Mouse (Mus musculus) thymus, adult 2 months (tissue): ENCODE results near the gene Gm38394. TPM values are rescaled to one million over a fixed set of nuclear protein-coding genes. Genes with fewer than 3 reads are reported as not detected.

Source experiments
- DNase-seq: peaks from one replicate; pipeline ENCODE4 v3.0.0; 2021
- H3K27ac ChIP-seq: fragments of 200-500 bp; 2 replicates; pipeline ENCODE4 v1.5.1; 2012; ENCODE audit warnings: low read length, control low read depth; ENCODE audit not compliant: control insufficient read depth, insufficient read depth
- H3K27me3 ChIP-seq: fragments of 200-500 bp; 2 replicates; pipeline ENCODE4 v1.6.1; 2012; ENCODE audit warnings: mild to moderate bottlenecking, low read length, moderate library complexity, mixed read lengths; ENCODE audit not compliant: control insufficient read depth, insufficient read depth
- H3K36me3 ChIP-seq: fragments of 200-500 bp; 2 replicates; pipeline ENCODE4 v1.6.1; 2012; ENCODE audit warnings: mild to moderate bottlenecking, low read length, moderate library complexity; ENCODE audit not compliant: control insufficient read depth, insufficient read depth
- H3K4me1 ChIP-seq: fragments of 200-500 bp; replicated peaks from 2 replicates; pipeline ENCODE4 v1.6.1; 2012; ENCODE audit warnings: low read length; ENCODE audit not compliant: control insufficient read depth, insufficient read depth
- H3K4me3 ChIP-seq: fragments of 200-500 bp; 2 replicates; pipeline ENCODE4 v1.5.1; 2012; ENCODE audit warnings: mild to moderate bottlenecking, low read length, control low read depth, moderate library complexity; ENCODE audit not compliant: control insufficient read depth, insufficient read depth
- CTCF ChIP-seq: fragments of 200-500 bp; IDR thresholded peaks from 2 replicates; pipeline ENCODE4 v1.5.1; 2012; ENCODE audit warnings: mild to moderate bottlenecking, control low read depth, low read length, moderate library complexity, borderline replicate concordance; ENCODE audit not compliant: control insufficient read depth, poor library complexity, insufficient read depth; ENCODE audit errors: extremely low read depth
- POLR2A ChIP-seq: fragments of 200-500 bp; IDR thresholded peaks from 2 replicates; pipeline ENCODE4 v1.6.1; 2012; ENCODE audit warnings: mild to moderate bottlenecking, low read length, control low read depth, moderate library complexity; ENCODE audit not compliant: control insufficient read depth, poor library complexity, insufficient read depth; ENCODE audit errors: extremely low read depth
- WGBS: fragments of 180-500 bp; shearing (Covaris S2); methylation state at CpG from one replicate; pipeline ENCODE4 v1.1.7; 2018; 5-methylcytosine and 5-hydroxymethylcytosine counted together
- polyA plus RNA-seq: library from polyadenylated mRNA; depleted of rRNA; stranded (reverse); fragments of >200 nt; gene quantifications from 2 replicates; pipeline ENCODE4 v1.2.3, GENCODE M21; 2012

Gm38394 gene
- polyA plus RNA-seq, 1 experiment: 5.9 TPM

GRCm38 (mm10) chr1:133653033-133653432, 8.1 kb downstream of the Gm38394 start:
- 100% methylated on average over 1 of the region's 1 CpGs for WGBS
- H3K36me3 ChIP-seq: peaks cover 15% of the 10 kb centered on the region; the same call in 1 of the 2 replicates
- no peak overlapping the region for H3K27ac ChIP-seq
- TF ChIP-seq POLR2A (no peak), CTCF (no peak)
- no peaks in the 10 kb centered on the region for H3K27me3 ChIP-seq
- H3K4me3 ChIP-seq: no peak overlapping the region
- no peaks in the 10 kb centered on the region for H3K4me1 ChIP-seq
- DNase-seq: no peak

- Histone ChIP-seq H3K4me1 (no peaks in the 10 kb centered on the region), H3K27ac (no peak overlapping the region), H3K27me3 (no peaks in the 10 kb centered on the region), H3K36me3 (peaks cover 26% of the 10 kb centered on the region), H3K4me3 (no peak overlapping the region)
- DNase-seq: no peak
- TF ChIP-seq POLR2A (no peak), CTCF (no peak)
- 95% methylated on average over 7 of the region's 7 CpGs for WGBS
Measured at GRCm38 (mm10) chr1:133650288-133651055, 10.6 kb downstream of the Gm38394 start.

DNA sequence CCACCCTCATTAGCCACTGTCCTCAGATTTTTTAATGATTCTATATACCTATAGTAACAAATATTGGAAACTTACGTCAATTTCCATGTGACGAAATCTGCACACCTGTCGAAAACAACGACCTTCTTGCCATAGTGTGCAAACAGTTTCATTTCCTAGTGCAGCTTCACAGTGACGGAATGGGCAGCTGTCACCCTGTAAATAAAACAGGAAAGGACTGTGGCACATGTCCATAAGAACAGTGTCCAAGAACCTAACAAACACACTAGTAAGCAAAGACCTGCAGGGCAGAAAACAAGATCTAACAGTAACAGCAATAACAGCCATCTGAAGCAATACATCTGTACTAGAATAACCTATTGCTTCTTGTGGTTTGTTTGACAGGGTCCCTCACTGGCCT, 15.5 kb downstream of the Gm38394 start:
- 96% methylated on average over 5 of the region's 5 CpGs for WGBS
- Histone ChIP-seq H3K4me1 (no peaks in the 10 kb centered on the region), H3K36me3 (peaks cover 68% of the 10 kb centered on the region), H3K27me3 (no peaks in the 10 kb centered on the region), H3K27ac (no peak overlapping the region), H3K4me3 (no peak overlapping the region)
- TF ChIP-seq POLR2A: no peak
- TF ChIP-seq CTCF: no peak
- no peak for DNase-seq

DNA sequence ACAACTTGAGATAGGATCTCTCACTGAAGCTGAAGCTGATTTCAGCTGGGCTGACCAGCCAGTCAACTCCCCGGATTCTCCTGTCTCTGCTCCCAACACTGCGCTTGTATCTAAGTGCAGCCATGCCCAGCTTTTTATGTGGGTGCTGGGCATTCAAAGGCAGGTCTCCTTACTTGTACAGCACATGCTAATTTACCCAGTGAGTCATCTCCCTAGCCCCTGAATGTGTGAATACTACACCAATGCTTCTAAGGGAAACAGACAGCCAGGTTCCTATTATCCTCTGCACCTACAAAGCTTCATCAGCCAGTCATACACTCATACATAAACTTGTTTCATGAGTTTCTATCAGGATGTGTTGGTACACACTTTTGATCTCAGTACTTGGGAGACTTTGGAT, 20.0 kb downstream of the Gm38394 start:
- H3K4me1 ChIP-seq: no peaks in the 10 kb centered on the region
- H3K36me3 ChIP-seq: peaks cover 98% of the 10 kb centered on the region
- TF ChIP-seq CTCF (no peak), POLR2A (no peak)
- no peak for DNase-seq
- WGBS: 95% methylated on average over 2 of the region's 2 CpGs
- H3K4me3 ChIP-seq: no peak overlapping the region
- no peak overlapping the region for H3K27ac ChIP-seq
- H3K27me3 ChIP-seq: no peaks in the 10 kb centered on the region

- Histone ChIP-seq H3K4me1 (no peaks in the 10 kb centered on the region), H3K4me3 (no peak overlapping the region), H3K27ac (no peak overlapping the region), H3K27me3 (no peaks in the 10 kb centered on the region), H3K36me3 (peaks cover 97% of the 10 kb centered on the region)
- WGBS: 95% methylated on average over 6 of the region's 6 CpGs
- no peak for TF ChIP-seq CTCF
- no peak for TF ChIP-seq POLR2A
- DNase-seq: no peak
Measured at GRCm38 (mm10) chr1:133638517-133638916, 22.6 kb downstream of the Gm38394 start.

- no peaks in the 10 kb centered on the region for H3K27me3 ChIP-seq
- over 99% methylated on average over 2 of the region's 2 CpGs for WGBS
- H3K27ac ChIP-seq: no peak overlapping the region
- DNase-seq: no peak
- no peak for TF ChIP-seq POLR2A
- no peaks in the 10 kb centered on the region for H3K4me1 ChIP-seq
- H3K36me3 ChIP-seq: peaks cover 77% of the 10 kb centered on the region
- no peak overlapping the region for H3K4me3 ChIP-seq
Measured at GRCm38 (mm10) chr1:133632168-133632567, 28.9 kb downstream of the Gm38394 start.

DNA sequence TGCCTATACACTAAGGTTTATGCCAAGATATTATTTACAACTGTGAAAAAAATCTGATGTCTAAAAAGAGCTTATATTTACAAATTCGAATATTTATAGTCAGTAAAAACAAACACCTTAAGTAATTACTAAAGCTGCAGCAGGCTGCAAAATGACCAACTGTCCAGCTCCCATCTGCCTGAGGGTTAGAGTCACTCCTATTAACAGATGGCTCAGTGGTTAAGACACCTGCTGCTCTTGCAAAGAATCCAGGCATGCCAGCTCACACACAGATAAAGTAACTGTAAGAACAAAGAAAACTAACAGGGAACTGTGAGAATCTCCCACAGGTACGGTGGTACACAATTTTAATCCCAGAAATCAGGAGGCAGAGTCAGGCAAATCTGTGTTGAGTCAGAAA, 36.1 kb downstream of the Gm38394 start:
- TF ChIP-seq POLR2A: no peak
- no peak for TF ChIP-seq CTCF
- 93% methylated on average over 2 of the region's 2 CpGs for WGBS

More for the DNA sequence above, 36.1 kb downstream of the Gm38394 start:
- Histone ChIP-seq H3K36me3 (peaks cover 72% of the 10 kb centered on the region), H3K27me3 (no peaks in the 10 kb centered on the region), H3K4me3 (no peak overlapping the region), H3K4me1 (no peaks in the 10 kb centered on the region), H3K27ac (no peak overlapping the region)
- DNase-seq: no peak
